Mouse (Mus musculus) neutrophil, adult 83 days (primary cell): ENCODE measurements around the gene Slc43a2. TPM values are rescaled to one million over a fixed set of nuclear protein-coding genes. Genes with fewer than 3 reads are reported as not detected.

Experiments used
- total RNA-seq, 2 experiments: library from RNA; stranded (reverse); gene quantifications; one replicate each; pipeline ENCODE4 v1.2.4; 2023

The Slc43a2 gene
- 10 to 100 TPM; 54.6 to 73.8 TPM for total RNA-seq

GRCm38 (mm10) chr11:75531469-75532242 is at the start of gene Slc43a2:
Gene Slc43a2, plus strand, starts transcription at chr11:75531694.

GRCm38 (mm10) chr11:75486601-75487285 is 44.8 kb upstream of the Slc43a2 start, which contains the start of gene Prpf8:
Gene Prpf8, plus strand, starts transcription at chr11:75486816.

GRCm38 (mm10) chr11:75509741-75510626 is 21.5 kb upstream of the Slc43a2 start, which contains the start of gene Rilp:
Gene Rilp, plus strand, starts transcription at chr11:75510094.

GRCm38 (mm10) chr11:75513336-75513735 is 18.2 kb upstream of the Slc43a2 start, which contains the start of gene Scarf1:
Gene Scarf1, plus strand, starts transcription at chr11:75513540.

GRCm38 (mm10) chr11:75587493-75588284 is 56.2 kb downstream of the Slc43a2 start, which contains the start of gene Pitpna:
Gene Pitpna, plus strand, starts transcription at chr11:75588097.

Other genes with a start within 250 kb of the Slc43a2 start
- 10 to 100 TPM; 65.0 to 79.0 TPM for gene Rpa1, start 183.4 kb upstream of the Slc43a2 start, total RNA-seq
- 1 to 10 TPM; 3.2 to 4.4 TPM for gene Smyd4, start 183.3 kb upstream of the Slc43a2 start, total RNA-seq
- 10 to 100 TPM; 13.1 to 16.6 TPM for gene Serpinf1, start 109.0 kb upstream of the Slc43a2 start, total RNA-seq
- not detected for gene Serpinf2, start 92.1 kb upstream of the Slc43a2 start, total RNA-seq
- 10 to 100 TPM; 25.4 to 25.8 TPM for gene Wdr81, start 77.0 kb upstream of the Slc43a2 start, total RNA-seq
- 1 to 10 TPM; 5.3 to 6.3 TPM for gene Tlcd2, start 70.0 kb upstream of the Slc43a2 start, total RNA-seq
- gene Prpf8, start 44.9 kb upstream of the Slc43a2 start, total RNA-seq, result 100 to 1,000 TPM; 106 to 110 TPM
- under 1 TPM; 0.94 to 0.97 TPM for gene Rilp, start 21.6 kb upstream of the Slc43a2 start, total RNA-seq
- 1 to 10 TPM; 1.4 to 1.7 TPM for gene Scarf1, start 18.2 kb upstream of the Slc43a2 start, total RNA-seq
- 100 to 1,000 TPM; 201 to 220 TPM for gene Pitpna, start 56.4 kb downstream of the Slc43a2 start, total RNA-seq
- 10 to 100 TPM; 70.5 to 82.5 TPM for gene Inpp5k, start 99.3 kb downstream of the Slc43a2 start, total RNA-seq
- gene Myo1c, start 118.8 kb downstream of the Slc43a2 start, total RNA-seq, result 10 to 100 TPM; 52.8 to 60.4 TPM
- gene Crk, start 147.6 kb downstream of the Slc43a2 start, total RNA-seq, result 10 to 100 TPM; 50.3 to 68.6 TPM
- 100 to 1,000 TPM; 205 to 219 TPM for gene Ywhae, start 201.2 kb downstream of the Slc43a2 start, total RNA-seq